Mouse (Mus musculus): ENCODE measurements at regions not wholly inside any gene's neighbourhood (a gene's known extent, or its start where the extent isn't known, plus 50 kb on each side); places are given as distances from the start of the nearest gene placed in this dataset.

DNA sequence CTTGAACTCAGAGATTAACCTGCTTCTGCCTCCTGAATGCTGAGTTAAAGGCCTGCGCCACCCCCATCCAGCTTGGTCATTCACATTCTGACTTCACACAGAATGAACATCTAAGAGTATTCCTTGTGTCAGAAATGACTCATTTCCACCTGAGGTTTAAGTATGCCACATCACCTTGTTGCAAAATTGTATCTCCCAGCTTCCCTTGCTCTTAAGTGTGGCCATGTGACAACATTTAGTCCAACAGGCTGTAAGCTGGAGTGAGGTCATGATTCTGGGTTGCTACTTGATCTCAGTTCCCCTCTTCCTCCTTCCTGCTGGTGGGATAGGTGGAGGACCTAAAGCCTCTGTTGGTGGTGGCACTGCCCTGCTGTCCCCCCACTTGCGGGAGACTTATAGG is 131.0 kb downstream of the Mtx2 start:
- no peak overlapping the region for H3K27ac ChIP-seq (replicated peaks)
- no peaks in the 10 kb centered on the region for H3K9me3 ChIP-seq (replicated peaks)
- H3K4me2 ChIP-seq = no peak overlapping the region
- H3K36me3 ChIP-seq (replicated peaks) = no peaks in the 10 kb centered on the region
- no peaks in the 10 kb centered on the region for H3K4me1 ChIP-seq (replicated peaks)
- no peak overlapping the region for H3K4me3 ChIP-seq (replicated peaks)
- no peak for ATAC-seq (ENCODE audit: insufficient read depth)
- H3K9ac ChIP-seq = no peak overlapping the region
- 64% methylated on average over 2 of the region's 2 CpGs for WGBS (ENCODE audit: insufficient replicate concordance)
- H3K27me3 ChIP-seq = peaks cover 4% of the 10 kb centered on the region; the same call in 1 of the 2 replicates

GRCm38 (mm10) chr2:74959936-74960335 is 134.3 kb downstream of the Mtx2 start:
- no peaks in the 10 kb centered on the region for H3K4me1 ChIP-seq (replicated peaks)
- ATAC-seq (ENCODE audit: insufficient read depth) = no peak
- peaks cover 19% of the 10 kb centered on the region for H3K27me3 ChIP-seq
- no peak overlapping the region for H3K9ac ChIP-seq
- no peak overlapping the region for H3K27ac ChIP-seq (replicated peaks)
- H3K36me3 ChIP-seq (replicated peaks) = no peaks in the 10 kb centered on the region
- H3K4me2 ChIP-seq = no peak overlapping the region
- no peak overlapping the region for H3K4me3 ChIP-seq (replicated peaks)
- WGBS (ENCODE audit: insufficient replicate concordance) = 48% methylated on average over 5 of the region's 5 CpGs
- no peaks in the 10 kb centered on the region for H3K9me3 ChIP-seq (replicated peaks)

- Histone ChIP-seq H3K4me1 (replicated peaks) (no peaks in the 10 kb centered on the region), H3K27ac (replicated peaks) (no peak overlapping the region), H3K36me3 (replicated peaks) (no peaks in the 10 kb centered on the region), H3K4me3 (replicated peaks) (no peak overlapping the region), H3K4me2 (no peak overlapping the region), H3K9me3 (replicated peaks) (no peaks in the 10 kb centered on the region), H3K9ac (no peak overlapping the region), H3K27me3 (peaks cover 42% of the 10 kb centered on the region)
- ATAC-seq (ENCODE audit: insufficient read depth) = no peak
- WGBS (ENCODE audit: insufficient replicate concordance) = 60% methylated on average over 6 of the region's 6 CpGs
Observed at GRCm38 (mm10) chr2:74962416-74962815, 136.8 kb downstream of the Mtx2 start.

- ATAC-seq (ENCODE audit: insufficient read depth) = no peak
- Histone ChIP-seq H3K36me3 (replicated peaks) (no peaks in the 10 kb centered on the region), H3K27me3 (peaks cover 53% of the 10 kb centered on the region), H3K4me1 (replicated peaks) (no peaks in the 10 kb centered on the region), H3K9ac (no peak overlapping the region), H3K27ac (replicated peaks) (no peak overlapping the region), H3K9me3 (replicated peaks) (no peaks in the 10 kb centered on the region), H3K4me2 (no peak overlapping the region), H3K4me3 (replicated peaks) (no peak overlapping the region)
- WGBS (ENCODE audit: insufficient replicate concordance) = under 1% methylated on average over 6 of the region's 6 CpGs
Observed at GRCm38 (mm10) chr2:74964360-74964759, 138.8 kb downstream of the Mtx2 start.

GRCm38 (mm10) chr2:74964980-74965379 is 139.4 kb downstream of the Mtx2 start:
- Histone ChIP-seq H3K9me3 (replicated peaks) (no peaks in the 10 kb centered on the region), H3K9ac (no peak overlapping the region), H3K27ac (replicated peaks) (no peak overlapping the region), H3K4me1 (replicated peaks) (no peaks in the 10 kb centered on the region), H3K4me2 (no peak overlapping the region), H3K27me3 (peaks cover 53% of the 10 kb centered on the region), H3K36me3 (replicated peaks) (no peaks in the 10 kb centered on the region), H3K4me3 (replicated peaks) (no peak overlapping the region)
- no peak for ATAC-seq (ENCODE audit: insufficient read depth)
- 16% methylated on average over 3 of the region's 3 CpGs for WGBS (ENCODE audit: insufficient replicate concordance)

GRCm38 (mm10) chr2:74965384-74966060 is 139.9 kb downstream of the Mtx2 start:
- 32% methylated on average over 18 of the region's 18 CpGs for WGBS (ENCODE audit: insufficient replicate concordance)
- H3K27ac ChIP-seq (replicated peaks) = no peak overlapping the region

DNA sequence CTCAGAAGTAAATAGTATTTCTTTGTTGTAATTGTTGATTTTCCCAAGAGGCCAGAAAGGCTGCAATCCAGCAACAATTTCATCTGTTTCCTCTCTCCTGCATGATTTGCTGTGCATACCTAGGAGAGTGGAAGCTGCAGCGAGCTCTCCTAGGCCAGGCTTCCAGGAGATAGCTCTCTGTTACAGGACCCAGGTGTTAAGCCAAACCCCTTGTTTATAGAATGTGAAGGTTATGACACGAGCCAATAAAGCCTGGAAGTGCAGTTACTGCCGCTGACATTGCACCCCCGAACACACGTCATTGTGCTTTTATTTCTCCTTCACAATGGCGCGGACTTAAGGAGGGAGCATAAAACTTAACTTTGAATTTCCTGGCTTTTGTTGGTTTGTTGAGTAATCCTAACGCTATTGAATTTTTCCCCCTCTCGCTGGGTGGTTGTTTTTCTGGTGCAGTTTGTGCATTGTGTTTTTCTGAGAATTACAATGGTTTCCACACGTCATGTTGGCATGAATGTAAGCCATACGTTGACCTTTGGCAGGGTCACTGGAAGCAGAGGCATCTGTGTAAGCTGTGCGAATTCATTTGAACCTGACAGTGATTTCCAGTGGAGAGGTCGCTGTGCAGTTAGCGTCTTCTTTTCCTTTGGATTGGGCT is 145.1 kb downstream of the Mtx2 start:
- Histone ChIP-seq H3K9ac (no peak overlapping the region), H3K27ac (replicated peaks) (no peak overlapping the region), H3K36me3 (replicated peaks) (no peaks in the 10 kb centered on the region), H3K4me2 (no peak overlapping the region), H3K4me1 (replicated peaks) (no peaks in the 10 kb centered on the region), H3K4me3 (replicated peaks) (no peak overlapping the region), H3K9me3 (replicated peaks) (no peaks in the 10 kb centered on the region), H3K27me3 (peaks cover 30% of the 10 kb centered on the region)
- ATAC-seq (ENCODE audit: insufficient read depth) = no peak
- WGBS (ENCODE audit: insufficient replicate concordance) = 49% methylated on average over 14 of the region's 14 CpGs

More at GRCm38 (mm10) chr2:74965384-74966060, 139.9 kb downstream of the Mtx2 start:
- no peaks in the 10 kb centered on the region for H3K36me3 ChIP-seq (replicated peaks)
- no peaks in the 10 kb centered on the region for H3K9me3 ChIP-seq (replicated peaks)
- H3K9ac ChIP-seq = no peak overlapping the region
- no peaks in the 10 kb centered on the region for H3K4me1 ChIP-seq (replicated peaks)
- H3K27me3 ChIP-seq = peaks cover 54% of the 10 kb centered on the region
- ATAC-seq (ENCODE audit: insufficient read depth) = no peak
- H3K4me2 ChIP-seq = no peak overlapping the region
- H3K4me3 ChIP-seq (replicated peaks) = no peak overlapping the region

DNA sequence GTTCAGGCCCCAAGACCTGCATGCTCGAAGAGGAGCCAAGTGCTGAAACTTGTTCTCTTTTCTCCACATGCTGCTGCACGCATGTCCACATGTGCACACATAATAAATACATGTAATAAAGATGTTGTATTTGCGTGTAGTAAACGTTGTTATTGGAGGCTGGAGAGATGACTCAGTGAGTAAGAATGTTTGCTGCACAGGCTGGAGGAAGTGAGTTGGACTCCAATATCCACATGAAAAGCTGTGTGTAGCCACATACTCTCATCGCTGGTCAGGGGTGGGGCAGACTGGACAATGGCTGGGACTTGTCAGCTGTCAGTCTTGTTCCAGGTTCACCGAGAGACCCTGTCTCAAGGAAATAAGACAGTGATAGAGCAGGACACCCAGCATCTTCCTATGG is 147.8 kb downstream of the Mtx2 start:
- Histone ChIP-seq H3K4me2 (no peak overlapping the region), H3K4me1 (replicated peaks) (no peaks in the 10 kb centered on the region), H3K27ac (replicated peaks) (no peak overlapping the region), H3K36me3 (replicated peaks) (no peaks in the 10 kb centered on the region), H3K9me3 (replicated peaks) (no peaks in the 10 kb centered on the region), H3K4me3 (replicated peaks) (no peak overlapping the region), H3K27me3 (peaks cover 4% of the 10 kb centered on the region; the same call in 1 of the 2 replicates), H3K9ac (no peak overlapping the region)
- WGBS (ENCODE audit: insufficient replicate concordance) = 53% methylated on average over 6 of the region's 6 CpGs
- ATAC-seq (ENCODE audit: insufficient read depth) = no peak

GRCm38 (mm10) chr2:74974595-74975325 is 149.2 kb downstream of the Mtx2 start:
- Histone ChIP-seq H3K4me2 (no peak overlapping the region), H3K9me3 (replicated peaks) (no peaks in the 10 kb centered on the region), H3K36me3 (replicated peaks) (no peaks in the 10 kb centered on the region), H3K27me3 (0 out of 2 replicates have a peak, but pooled peaks cover 3% of the 10 kb centered on the region), H3K27ac (replicated peaks) (no peak overlapping the region), H3K9ac (no peak overlapping the region), H3K4me1 (replicated peaks) (no peaks in the 10 kb centered on the region), H3K4me3 (replicated peaks) (no peak overlapping the region)
- no peak for ATAC-seq (ENCODE audit: insufficient read depth)
- 51% methylated on average over 16 of the region's 16 CpGs for WGBS (ENCODE audit: insufficient replicate concordance)

GRCm38 (mm10) chr2:74977348-74977747 is 151.7 kb downstream of the Mtx2 start:
- WGBS (ENCODE audit: insufficient replicate concordance) = 80% methylated on average over 3 of the region's 3 CpGs
- Histone ChIP-seq H3K4me2 (no peak overlapping the region), H3K27me3 (no peaks in the 10 kb centered on the region), H3K4me1 (replicated peaks) (no peaks in the 10 kb centered on the region), H3K9ac (no peak overlapping the region), H3K9me3 (replicated peaks) (no peaks in the 10 kb centered on the region), H3K36me3 (replicated peaks) (no peaks in the 10 kb centered on the region), H3K4me3 (replicated peaks) (no peak overlapping the region), H3K27ac (replicated peaks) (no peak overlapping the region)
- ATAC-seq (ENCODE audit: insufficient read depth) = no peak

- 52% methylated on average over 1 of the region's 1 CpGs for WGBS (ENCODE audit: insufficient replicate concordance)
- no peak overlapping the region for H3K9ac ChIP-seq
- ATAC-seq (ENCODE audit: insufficient read depth) = no peak
Observed at GRCm38 (mm10) chr2:74977828-74978227, 152.2 kb downstream of the Mtx2 start.

More at GRCm38 (mm10) chr2:74977828-74978227, 152.2 kb downstream of the Mtx2 start:
- Histone ChIP-seq H3K36me3 (replicated peaks) (no peaks in the 10 kb centered on the region), H3K4me1 (replicated peaks) (no peaks in the 10 kb centered on the region), H3K9me3 (replicated peaks) (no peaks in the 10 kb centered on the region), H3K27ac (replicated peaks) (no peak overlapping the region), H3K4me2 (no peak overlapping the region), H3K4me3 (replicated peaks) (no peak overlapping the region), H3K27me3 (no peaks in the 10 kb centered on the region)

Measured in liver, embryonic 15.5 days (tissue).